Mouse (Mus musculus) ES-E14 (cell line): ENCODE measurements around the gene Fam241a.

ENCODE experiments used
- CHD2 ChIP-seq: IDR thresholded peaks from 2 replicates; pipeline ENCODE4 v1.6.1; 2014; ENCODE audit warnings: mild to moderate bottlenecking, low read depth, low read length, inconsistent platforms
- HCFC1 ChIP-seq: IDR thresholded peaks from 2 replicates; pipeline ENCODE4 v1.6.1; 2012; ENCODE audit warnings: low read length, inconsistent platforms, borderline replicate concordance; ENCODE audit not compliant: insufficient read depth

- TF ChIP-seq CHD2 (no peak), HCFC1 (no peak)
Measured at GRCm38 (mm10) chr3:127879968-127880367, 16.2 kb downstream of the Fam241a start.
